Mouse (Mus musculus) embryonic facial prominence, embryonic 11.5 days (tissue): ENCODE data around the gene Ago3. TPM values are rescaled to one million over a fixed set of nuclear protein-coding genes. Genes with fewer than 3 reads are reported as not detected.

Experiments
- ATAC-seq: fragments of 200-750 bp; cut with Nextera tagmentation; replicated peaks from 2 replicates; pipeline ENCODE4 v1.8.0; 2017; ENCODE audit warnings: low read depth; ENCODE audit not compliant: insufficient number of reproducible peaks, low FRiP score, low TSS enrichment
- DNase-seq: peaks from one replicate; pipeline ENCODE4 v3.0.0-alpha.2; 2015; ENCODE audit warnings: low spot score
- H3K27ac ChIP-seq: fragments of 300-500 bp; sonication (generic); replicated peaks from 2 replicates; pipeline ENCODE4 v1.5.1; 2014; ENCODE audit warnings: mild to moderate bottlenecking, low read depth, low read length, control low read depth
- H3K27me3 ChIP-seq: fragments of 300-500 bp; sonication (generic); 2 replicates; pipeline ENCODE4 v1.6.1; 2014; ENCODE audit warnings: mild to moderate bottlenecking, low read length, moderate library complexity, mixed read lengths; ENCODE audit not compliant: control insufficient read depth, insufficient read depth
- H3K36me3 ChIP-seq: fragments of 300-500 bp; sonication (generic); replicated peaks from 2 replicates; pipeline ENCODE4 v1.6.1; 2014; ENCODE audit warnings: low read depth, mild to moderate bottlenecking, low read length, moderate library complexity, mixed read lengths; ENCODE audit not compliant: control insufficient read depth, insufficient read depth
- H3K4me1 ChIP-seq: fragments of 300-500 bp; sonication (generic); 2 replicates; pipeline ENCODE4 v1.6.1; 2014; ENCODE audit warnings: low read length, mixed read lengths; ENCODE audit not compliant: control insufficient read depth, insufficient read depth
- H3K4me2 ChIP-seq: fragments of 300-500 bp; sonication (generic); 2 replicates; pipeline ENCODE4 v1.6.1; 2014; ENCODE audit warnings: low read depth, mild to moderate bottlenecking, control low read depth, low read length, moderate library complexity
- H3K4me3 ChIP-seq: fragments of 300-500 bp; sonication (generic); 2 replicates; pipeline ENCODE4 v1.5.1; 2014; ENCODE audit warnings: low read depth, low read length, control low read depth
- H3K9ac ChIP-seq: fragments of 300-500 bp; sonication (generic); replicated peaks from 2 replicates; pipeline ENCODE4 v1.6.1; 2014; ENCODE audit warnings: mild to moderate bottlenecking, control low read depth, low read length
- H3K9me3 ChIP-seq: fragments of 300-500 bp; sonication (generic); replicated peaks from 2 replicates; pipeline ENCODE4 v1.6.1; 2016; ENCODE audit warnings: mild to moderate bottlenecking, low read length, inconsistent platforms, mixed read lengths; ENCODE audit not compliant: control insufficient read depth
- WGBS: fragments of 180-500 bp; shearing (Covaris S2); extraction: QIAGEN DNeasy Blood & Tissue Kit; methylation state at CpG from one replicate; pipeline ENCODE4 v1.1.7; 2014; 5-methylcytosine and 5-hydroxymethylcytosine counted together
- polyA plus RNA-seq: library from polyadenylated mRNA; unstranded; fragments of >200 nt; fragmentation: Nextera tagmentation; extraction: Ambion mirVana; gene quantifications from 2 replicates; pipeline ENCODE4 v1.2.1, GENCODE M21; 2014

Ago3 gene
- polyA plus RNA-seq, 1 experiment from 2014 or later: 12.8 TPM

DNA sequence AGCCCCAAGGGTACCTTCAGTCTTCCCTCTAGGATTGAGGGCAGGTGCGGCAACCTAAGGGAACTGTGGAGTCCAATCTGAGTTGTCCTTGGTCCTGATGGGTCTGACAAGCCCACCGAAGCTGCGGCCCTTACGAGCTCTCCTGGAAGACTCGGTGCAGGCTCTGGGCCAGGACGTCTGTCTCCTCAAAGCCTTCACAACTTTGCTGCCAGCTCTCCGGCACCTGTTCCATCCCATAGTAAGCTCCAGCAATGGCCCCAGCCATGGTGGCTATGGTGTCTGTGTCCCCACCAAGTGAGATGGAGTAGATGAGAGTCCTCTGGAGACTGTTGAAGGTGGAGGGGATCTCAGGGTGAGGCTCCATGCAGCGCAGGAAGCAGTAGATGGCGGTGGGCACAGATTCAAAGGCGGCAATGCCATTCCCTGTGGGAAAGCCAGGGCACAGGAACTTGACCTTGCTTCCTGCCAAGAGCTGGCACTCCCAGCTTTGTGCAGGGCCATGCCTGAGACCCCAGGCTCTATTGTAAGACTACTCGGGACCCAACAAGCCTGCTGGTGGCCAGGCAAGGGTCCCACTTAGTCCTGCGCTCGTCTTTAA is 112.8 kb downstream of the Ago3 start:
- WGBS: 89% methylated on average over 13 of the region's 13 CpGs
- no peak overlapping the region for H3K4me2 ChIP-seq
- no peaks in the 10 kb centered on the region for H3K27me3 ChIP-seq
- no peak overlapping the region for H3K9ac ChIP-seq
- H3K27ac ChIP-seq: no peak overlapping the region
- DNase-seq (no peak), ATAC-seq (no peak)
- no peak overlapping the region for H3K4me3 ChIP-seq
- peaks cover 18% of the 10 kb centered on the region for H3K36me3 ChIP-seq
- peaks cover 11% of the 10 kb centered on the region for H3K4me1 ChIP-seq
- no peaks in the 10 kb centered on the region for H3K9me3 ChIP-seq

DNA sequence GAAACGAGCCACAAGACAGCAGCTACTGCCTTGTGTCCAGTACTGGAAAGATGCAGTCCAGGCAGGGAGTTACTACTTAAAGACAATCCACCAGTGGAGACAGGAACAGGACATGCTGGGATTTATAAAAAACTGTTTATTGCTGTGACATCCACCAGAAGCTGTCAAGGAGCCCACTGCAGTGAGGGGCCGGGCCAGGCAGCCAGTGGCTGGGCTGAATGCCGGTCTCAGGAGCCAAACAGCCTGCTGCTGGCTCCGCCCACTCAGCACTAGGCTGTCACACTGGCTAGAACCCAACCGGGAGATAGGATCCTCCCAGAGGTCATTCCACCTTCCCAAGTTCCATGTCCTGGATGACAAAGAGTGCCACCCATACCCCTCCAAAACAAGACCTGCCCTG is 113.4 kb downstream of the Ago3 start:
- no peak for ATAC-seq
- H3K4me1 ChIP-seq: peaks cover 11% of the 10 kb centered on the region
- WGBS: 48% methylated on average over 5 of the region's 5 CpGs
- H3K9ac ChIP-seq: no peak overlapping the region
- no peak overlapping the region for H3K4me2 ChIP-seq
- H3K4me3 ChIP-seq: no peak overlapping the region
- no peak for DNase-seq
- H3K27me3 ChIP-seq: no peaks in the 10 kb centered on the region
- H3K9me3 ChIP-seq: no peaks in the 10 kb centered on the region
- H3K27ac ChIP-seq: no peak overlapping the region
- peaks cover 18% of the 10 kb centered on the region for H3K36me3 ChIP-seq

DNA sequence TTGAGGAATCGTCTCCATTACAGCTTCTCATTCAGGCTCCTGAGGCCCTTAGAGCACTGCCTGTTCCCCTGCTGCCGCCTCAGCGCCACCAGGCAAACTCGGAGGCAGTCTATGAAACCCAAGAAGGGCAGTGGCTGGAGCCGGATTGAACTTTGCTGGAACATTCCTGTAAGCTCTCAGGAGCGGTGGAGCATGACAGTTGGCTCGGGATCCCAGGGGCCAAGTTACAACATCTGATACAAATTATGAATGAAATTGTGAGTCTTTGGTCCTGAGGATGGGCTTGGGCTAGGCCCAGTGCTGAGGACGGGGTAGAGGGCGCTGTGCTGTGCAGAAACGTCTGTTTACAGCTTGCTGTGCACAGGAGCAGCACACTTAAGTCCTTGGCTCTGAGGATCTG is 115.0 kb downstream of the Ago3 start:
- Histone ChIP-seq H3K36me3 (peaks cover 18% of the 10 kb centered on the region), H3K27ac (peak overlapping the region; percentile 56; the same call in 1 of the 2 replicates), H3K9ac (no peak overlapping the region), H3K27me3 (no peaks in the 10 kb centered on the region), H3K4me2 (no peak overlapping the region), H3K4me3 (no peak overlapping the region), H3K4me1 (peaks cover 11% of the 10 kb centered on the region), H3K9me3 (no peaks in the 10 kb centered on the region)
- ATAC-seq (no peak; the same call in 1 of the 2 replicates), DNase-seq (peak; percentile 87)
- WGBS: 23% methylated on average over 10 of the region's 10 CpGs

DNA sequence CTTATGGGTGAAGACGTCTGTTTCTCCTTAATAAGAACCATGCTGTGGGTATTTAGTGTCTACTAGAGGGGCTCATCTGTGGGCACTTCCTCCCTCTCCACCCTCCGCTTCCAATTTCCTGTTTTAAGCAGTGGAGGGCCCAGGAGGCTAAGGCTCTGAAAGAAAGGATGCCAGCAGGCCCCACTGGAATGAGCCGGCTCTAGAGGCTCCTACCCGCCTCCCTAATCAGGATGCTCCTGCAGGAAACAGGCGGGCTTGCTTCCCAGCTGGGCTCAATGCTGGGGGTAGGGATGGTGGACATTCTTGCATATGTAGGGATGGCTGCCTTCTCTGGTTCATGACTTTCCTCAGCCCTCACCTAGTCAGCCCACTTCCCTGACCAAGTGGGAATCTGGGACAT is 116.2 kb downstream of the Ago3 start:
- H3K4me1 ChIP-seq: peaks cover 11% of the 10 kb centered on the region
- no peak overlapping the region for H3K4me3 ChIP-seq
- peak overlapping the region; percentile 4; the same call in 1 of the 2 replicates for H3K9ac ChIP-seq
- no peak overlapping the region for H3K4me2 ChIP-seq
- no peak for DNase-seq
- H3K36me3 ChIP-seq: peaks cover 16% of the 10 kb centered on the region
- peak overlapping the region; percentile 67 for H3K27ac ChIP-seq
- WGBS: 20% methylated on average over 5 of the region's 5 CpGs
- ATAC-seq: no peak
- H3K9me3 ChIP-seq: no peaks in the 10 kb centered on the region
- H3K27me3 ChIP-seq: no peaks in the 10 kb centered on the region

DNA sequence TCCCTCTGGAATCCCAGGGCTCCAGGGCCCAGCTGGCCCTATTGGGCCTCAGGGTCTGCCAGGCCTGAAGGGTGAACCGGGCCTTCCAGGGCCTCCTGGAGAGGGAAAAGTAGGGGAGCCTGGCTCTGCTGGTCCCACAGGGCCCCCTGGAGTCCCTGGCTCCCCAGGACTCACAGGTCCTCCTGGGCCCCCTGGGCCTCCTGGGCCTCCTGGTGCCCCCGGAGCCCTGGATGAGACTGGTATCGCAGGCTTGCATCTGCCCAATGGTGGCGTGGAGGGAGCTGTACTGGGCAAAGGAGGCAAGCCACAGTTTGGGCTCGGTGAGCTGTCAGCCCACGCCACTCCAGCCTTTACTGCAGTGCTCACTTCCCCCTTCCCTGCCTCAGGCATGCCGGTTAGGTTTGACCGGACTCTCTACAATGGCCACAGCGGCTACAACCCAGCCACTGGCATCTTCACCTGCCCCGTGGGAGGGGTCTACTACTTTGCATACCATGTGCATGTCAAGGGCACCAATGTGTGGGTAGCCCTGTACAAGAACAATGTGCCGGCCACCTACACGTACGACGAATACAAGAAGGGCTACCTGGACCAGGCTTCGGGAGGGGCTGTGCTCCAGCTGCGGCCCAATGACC is 117.7 kb downstream of the Ago3 start:
- Histone ChIP-seq H3K4me1 (peaks cover 11% of the 10 kb centered on the region), H3K9ac (no peak overlapping the region), H3K27ac (no peak overlapping the region), H3K36me3 (peaks cover 7% of the 10 kb centered on the region; the same call in 1 of the 2 replicates), H3K9me3 (no peaks in the 10 kb centered on the region), H3K4me2 (no peak overlapping the region), H3K27me3 (no peaks in the 10 kb centered on the region), H3K4me3 (no peak overlapping the region)
- no peak for DNase-seq
- WGBS: 89% methylated on average over 14 of the region's 16 CpGs
- no peak for ATAC-seq

DNA sequence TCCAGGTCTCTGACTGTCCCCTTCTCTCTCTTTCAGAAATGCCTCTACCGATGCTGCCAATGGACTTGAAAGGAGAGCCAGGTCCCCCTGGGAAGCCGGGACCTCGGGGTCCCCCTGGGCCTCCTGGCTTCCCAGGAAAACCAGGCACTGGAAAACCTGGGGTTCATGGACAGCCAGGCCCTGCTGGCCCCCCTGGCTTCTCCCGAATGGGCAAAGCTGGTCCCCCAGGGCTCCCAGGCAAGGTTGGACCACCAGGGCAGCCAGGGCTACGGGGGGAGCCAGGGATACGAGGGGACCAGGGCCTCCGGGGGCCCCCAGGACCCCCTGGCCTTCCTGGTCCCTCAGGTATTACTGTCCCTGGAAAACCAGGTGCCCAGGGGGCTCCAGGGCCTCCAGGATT is 119.0 kb downstream of the Ago3 start:
- Histone ChIP-seq H3K27me3 (no peaks in the 10 kb centered on the region), H3K4me3 (no peak overlapping the region), H3K9ac (peak overlapping the region; percentile 1; the same call in 1 of the 2 replicates), H3K4me1 (peaks cover 11% of the 10 kb centered on the region), H3K4me2 (no peak overlapping the region), H3K36me3 (no peaks in the 10 kb centered on the region), H3K27ac (no peak overlapping the region), H3K9me3 (0 out of 2 replicates have a peak, but pooled peaks cover 2% of the 10 kb centered on the region)
- no peak for DNase-seq
- ATAC-seq: no peak
- WGBS: 77% methylated on average over 7 of the region's 7 CpGs

DNA sequence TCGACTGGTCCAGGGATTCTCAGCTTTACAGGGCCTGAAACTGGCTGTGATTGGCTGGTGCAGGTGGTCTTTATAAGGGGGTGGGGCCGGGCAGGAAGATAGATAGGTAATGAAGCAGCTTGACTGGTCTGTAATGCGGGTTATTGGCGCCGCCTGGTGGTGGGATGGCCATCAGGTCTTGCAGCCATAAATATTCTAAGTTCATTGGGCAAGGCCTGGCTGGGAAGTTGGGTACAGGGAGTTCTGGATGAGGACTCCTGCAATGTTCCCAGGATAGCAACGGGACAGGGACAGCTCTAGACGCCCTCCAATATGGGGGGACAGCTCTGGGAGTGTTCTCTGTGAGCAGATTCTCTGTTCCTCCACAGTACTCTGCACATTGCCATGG is 119.4 kb downstream of the Ago3 start:
- Histone ChIP-seq H3K4me1 (peaks cover 11% of the 10 kb centered on the region), H3K9me3 (0 out of 2 replicates have a peak, but pooled peaks cover 2% of the 10 kb centered on the region), H3K27me3 (no peaks in the 10 kb centered on the region), H3K4me2 (peak overlapping the region; percentile 19), H3K36me3 (no peaks in the 10 kb centered on the region), H3K27ac (no peak overlapping the region), H3K4me3 (no peak overlapping the region), H3K9ac (no peak overlapping the region)
- 0% methylated on average over 7 of the region's 7 CpGs for WGBS
- ATAC-seq (peak; percentile 57; the same call in 1 of the 2 replicates), DNase-seq (peak; percentile 95)

DNA sequence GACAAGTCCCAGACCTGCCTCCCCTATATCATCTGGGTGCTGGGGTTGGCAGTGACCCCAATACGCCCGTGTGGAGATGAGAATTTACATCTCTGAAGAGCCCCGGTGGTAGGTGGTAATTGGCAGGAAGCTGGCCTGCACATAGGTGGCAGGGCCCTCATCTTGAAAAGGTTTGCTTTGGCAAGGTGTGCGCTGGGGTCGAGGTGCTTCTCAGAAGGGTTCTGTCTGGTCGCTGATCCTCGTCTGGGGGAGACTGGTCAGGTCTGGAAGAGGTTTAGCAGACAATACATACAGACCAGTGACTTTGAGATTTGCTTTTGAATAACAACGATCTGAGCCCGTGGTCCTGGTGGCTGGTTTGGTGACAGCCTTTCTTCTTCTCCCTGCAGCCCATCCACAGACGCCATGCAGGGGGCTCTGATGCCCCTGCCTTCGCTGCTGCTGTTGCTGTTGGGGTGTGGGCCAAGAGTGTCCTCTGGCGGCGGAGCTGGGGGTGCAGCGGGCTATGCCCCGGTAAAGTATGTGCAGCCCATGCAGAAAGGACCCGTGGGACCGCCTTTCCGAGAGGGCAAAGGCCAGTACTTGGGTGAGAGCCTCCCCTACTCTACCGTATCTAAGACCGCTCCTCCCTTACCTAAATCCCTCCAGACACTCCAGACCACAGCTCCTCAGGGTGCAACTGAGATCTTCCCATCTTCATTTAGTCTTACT is 120.0 kb downstream of the Ago3 start:
- Histone ChIP-seq H3K9me3 (0 out of 2 replicates have a peak, but pooled peaks cover 2% of the 10 kb centered on the region), H3K36me3 (no peaks in the 10 kb centered on the region), H3K4me2 (peak overlapping the region; percentile 19), H3K4me3 (no peak overlapping the region), H3K27ac (no peak overlapping the region), H3K4me1 (peaks cover 7% of the 10 kb centered on the region), H3K9ac (peak overlapping the region; percentile 26; the same call in 1 of the 2 replicates), H3K27me3 (no peaks in the 10 kb centered on the region)
- ATAC-seq: peak; percentile 58
- 17% methylated on average over 20 of the region's 20 CpGs for WGBS
- DNase-seq: no peak
